8 mouse cellular contexts compared by ENCODE assay signal in genomic region chr15:77220137-77220536, GRCm38 (mm10).
DNase-seq lines count a peak whose midpoint lies in the region; ATAC-seq and TF ChIP-seq lines count a peak whose summit lies in the region.

No protein-coding gene starts in this region.

- DNase-seq in forebrain, postnatal 0 days: no peak
- peak; percentile 86 for DNase-seq in NIH3T3 (ENCODE audit: low read depth)
- DNase-seq in embryonic facial prominence, embryonic 10.5 days (ENCODE audit: low spot score): peak; percentile 19
- DNase-seq in thymus, adult 18-20 months: no peak
- no peak for DNase-seq in right cerebral cortex, adult 18-20 months

- no peak overlapping the region for H3K9ac ChIP-seq in forebrain, postnatal 0 days
- H3K9ac ChIP-seq in forebrain, embryonic 13.5 days: no peak overlapping the region
- H3K9ac ChIP-seq in kidney, embryonic 15.5 days: no peak overlapping the region

- peak; percentile 13; the same call in 1 of the 2 replicates for TF ChIP-seq CTCF in forebrain, postnatal 0 days (IDR thresholded peaks at IDR 0.05; ENCODE audit: low read depth)

- no peak for ATAC-seq in forebrain, postnatal 0 days
- ATAC-seq in forebrain, embryonic 13.5 days: no peak
- ATAC-seq in kidney, embryonic 15.5 days (replicated peaks; ENCODE audit: low FRiP score): peak; percentile 59; the same call in 1 of the 2 replicates
- peak; percentile 64 for ATAC-seq in megakaryocyte, adult 5-6 weeks (ENCODE audit: poor library complexity, severe bottlenecking)

- H3K9me3 ChIP-seq in forebrain, postnatal 0 days (ENCODE audit: low read length): no peaks in the 10 kb centered on the region
- no peaks in the 10 kb centered on the region for H3K9me3 ChIP-seq in forebrain, embryonic 13.5 days (replicated peaks)
- no peaks in the 10 kb centered on the region for H3K9me3 ChIP-seq in embryonic facial prominence, embryonic 10.5 days
- no peaks in the 10 kb centered on the region for H3K9me3 ChIP-seq in kidney, embryonic 15.5 days (replicated peaks)

- no peak overlapping the region for H3K4me3 ChIP-seq in forebrain, postnatal 0 days (ENCODE audit: low read depth, low read length)
- H3K4me3 ChIP-seq in forebrain, embryonic 13.5 days: no peak overlapping the region
- no peak overlapping the region for H3K4me3 ChIP-seq in embryonic facial prominence, embryonic 10.5 days
- H3K4me3 ChIP-seq in kidney, embryonic 15.5 days (replicated peaks): no peak overlapping the region

- no peaks in the 10 kb centered on the region for H3K4me1 ChIP-seq in forebrain, postnatal 0 days (ENCODE audit: insufficient read depth)
- peaks cover 12% of the 10 kb centered on the region for H3K4me1 ChIP-seq in forebrain, embryonic 13.5 days
- H3K4me1 ChIP-seq in embryonic facial prominence, embryonic 10.5 days: peaks cover 54% of the 10 kb centered on the region
- peaks cover 45% of the 10 kb centered on the region for H3K4me1 ChIP-seq in kidney, embryonic 15.5 days

- no peaks in the 10 kb centered on the region for H3K27me3 ChIP-seq in forebrain, postnatal 0 days (ENCODE audit: insufficient read depth, low read length)
- H3K27me3 ChIP-seq in forebrain, embryonic 13.5 days: no peaks in the 10 kb centered on the region
- H3K27me3 ChIP-seq in embryonic facial prominence, embryonic 10.5 days (replicated peaks; ENCODE audit: low read depth, poor library complexity, severe bottlenecking): no peaks in the 10 kb centered on the region
- no peaks in the 10 kb centered on the region for H3K27me3 ChIP-seq in kidney, embryonic 15.5 days

- no peak overlapping the region for H3K27ac ChIP-seq in forebrain, postnatal 0 days (ENCODE audit: low read depth, low read length)
- H3K27ac ChIP-seq in forebrain, embryonic 13.5 days: no peak overlapping the region
- no peak overlapping the region for H3K27ac ChIP-seq in embryonic facial prominence, embryonic 10.5 days (replicated peaks)
- H3K27ac ChIP-seq in kidney, embryonic 15.5 days: peak overlapping the region; percentile 37

- no peak overlapping the region for H3K4me2 ChIP-seq in forebrain, postnatal 0 days (ENCODE audit: low read depth)
- H3K4me2 ChIP-seq in forebrain, embryonic 13.5 days: no peak overlapping the region
- H3K4me2 ChIP-seq in kidney, embryonic 15.5 days: no peak overlapping the region

- no peaks in the 10 kb centered on the region for H3K36me3 ChIP-seq in forebrain, postnatal 0 days (ENCODE audit: insufficient read depth)
- H3K36me3 ChIP-seq in forebrain, embryonic 13.5 days (ENCODE audit: poor library complexity, severe bottlenecking): no peaks in the 10 kb centered on the region
- peaks cover 4% of the 10 kb centered on the region; the same call in 1 of the 2 replicates for H3K36me3 ChIP-seq in embryonic facial prominence, embryonic 10.5 days (replicated peaks)
- no peaks in the 10 kb centered on the region for H3K36me3 ChIP-seq in kidney, embryonic 15.5 days

Comparison
In these comparisons a context has a peak if more than half of its experiments do, and no peak if none do; other contexts are left out.
1. ATAC-seq: peak in kidney, embryonic 15.5 days (single experiment) and megakaryocyte, adult 5-6 weeks (single experiment); none in forebrain, postnatal 0 days (single experiment) and forebrain, embryonic 13.5 days (single experiment).
2. DNase-seq: peak in NIH3T3 (single experiment) and embryonic facial prominence, embryonic 10.5 days (single experiment); none in forebrain, postnatal 0 days (single experiment), thymus, adult 18-20 months (0 of 2) and right cerebral cortex, adult 18-20 months (single experiment).